Mouse (Mus musculus): Measurements from ENCODE around the gene Myo1g.

DNA sequence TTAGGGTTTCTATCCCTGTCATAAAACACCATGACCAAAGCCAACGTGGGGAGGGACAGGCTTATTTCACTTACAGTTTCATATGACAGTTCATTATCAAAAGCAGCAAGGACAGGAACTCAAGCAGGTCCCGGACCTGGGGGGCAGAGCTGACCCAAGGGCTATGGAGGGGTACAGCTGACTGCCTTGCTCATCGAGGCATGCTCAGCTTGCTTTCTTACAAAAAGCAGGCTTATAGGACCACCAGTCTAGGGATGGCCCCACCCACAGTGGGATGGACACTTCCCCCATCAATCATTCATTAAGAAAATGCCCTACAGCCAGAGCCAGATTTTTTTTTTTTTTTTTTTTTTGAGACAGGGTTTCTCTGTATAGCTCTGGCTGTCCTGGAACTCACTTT, 10.0 kb upstream of the Myo1g start:
- TF ChIP-seq GATA1 (IDR thresholded peaks at IDR 0.05; ENCODE audit: borderline replicate concordance, low read length) (no peak), FLI1 (IDR thresholded peaks at IDR 0.05; ENCODE audit: low read length) (no peak)
